Mouse (Mus musculus): Measurements from ENCODE around the gene Cecr2. TPM values are rescaled to one million over a fixed set of nuclear protein-coding genes. Genes with fewer than 3 reads are reported as not detected.
A peak's percentile ranks its signal among the peaks of the same experiment; 100 is the strongest.

Cecr2 gene
- polyA plus RNA-seq, 1 experiment from 2014 or later = 11.2 TPM

DNA sequence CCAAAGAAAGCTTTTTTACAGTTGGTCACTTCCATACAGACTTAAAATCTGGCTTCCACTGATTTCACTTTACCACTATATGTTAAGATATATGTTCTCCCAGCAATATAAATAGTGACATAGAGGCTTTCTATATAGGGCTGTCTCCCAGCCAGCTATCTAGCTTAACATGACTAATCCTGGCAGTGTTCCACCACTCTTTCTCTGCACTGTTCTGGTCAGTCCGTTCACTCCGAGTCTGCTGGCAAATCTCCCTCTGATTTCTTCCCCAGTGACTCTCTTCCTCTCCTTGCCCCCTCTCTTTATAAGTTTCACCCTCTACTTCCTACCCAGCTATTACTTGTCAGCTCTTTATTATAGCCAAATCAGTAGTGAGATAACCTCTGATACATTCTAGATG, 59.8 kb downstream of the Cecr2 start:
- H3K27ac ChIP-seq (ENCODE audit: low read depth, low read length) = no peak overlapping the region
- H3K27me3 ChIP-seq (ENCODE audit: control insufficient read depth, insufficient read depth, low read length) = no peaks in the 10 kb centered on the region
- H3K4me2 ChIP-seq (replicated peaks; ENCODE audit: low read depth, low read length) = no peak overlapping the region
- no peak overlapping the region for H3K9ac ChIP-seq (ENCODE audit: low read depth, low read length)
- WGBS = 67% methylated on average over 2 of the region's 2 CpGs
- H3K4me1 ChIP-seq (ENCODE audit: control insufficient read depth, insufficient read depth, low read length) = no peaks in the 10 kb centered on the region
- ATAC-seq (ENCODE audit: low FRiP score, low TSS enrichment) = no peak
- H3K36me3 ChIP-seq (ENCODE audit: control insufficient read depth, insufficient read depth, low read length) = no peaks in the 10 kb centered on the region
- H3K9me3 ChIP-seq (ENCODE audit: control insufficient read depth, low read length) = no peaks in the 10 kb centered on the region
- no peak overlapping the region for H3K4me3 ChIP-seq (ENCODE audit: low read length)

GRCm38 (mm10) chr6:120736011-120736410, 69.8 kb downstream of the Cecr2 start:
- Histone ChIP-seq H3K9me3 (ENCODE audit: control insufficient read depth, low read length) (no peaks in the 10 kb centered on the region), H3K9ac (ENCODE audit: low read depth, low read length) (no peak overlapping the region), H3K4me2 (replicated peaks; ENCODE audit: low read depth, low read length) (no peak overlapping the region), H3K36me3 (ENCODE audit: control insufficient read depth, insufficient read depth, low read length) (peaks cover 6% of the 10 kb centered on the region; the same call in 1 of the 2 replicates), H3K27ac (ENCODE audit: low read depth, low read length) (no peak overlapping the region), H3K4me3 (ENCODE audit: low read length) (no peak overlapping the region), H3K27me3 (ENCODE audit: control insufficient read depth, insufficient read depth, low read length) (no peaks in the 10 kb centered on the region), H3K4me1 (ENCODE audit: control insufficient read depth, insufficient read depth, low read length) (no peaks in the 10 kb centered on the region)
- no peak for ATAC-seq (ENCODE audit: low FRiP score, low TSS enrichment)
- WGBS = 76% methylated on average over 3 of the region's 3 CpGs

DNA sequence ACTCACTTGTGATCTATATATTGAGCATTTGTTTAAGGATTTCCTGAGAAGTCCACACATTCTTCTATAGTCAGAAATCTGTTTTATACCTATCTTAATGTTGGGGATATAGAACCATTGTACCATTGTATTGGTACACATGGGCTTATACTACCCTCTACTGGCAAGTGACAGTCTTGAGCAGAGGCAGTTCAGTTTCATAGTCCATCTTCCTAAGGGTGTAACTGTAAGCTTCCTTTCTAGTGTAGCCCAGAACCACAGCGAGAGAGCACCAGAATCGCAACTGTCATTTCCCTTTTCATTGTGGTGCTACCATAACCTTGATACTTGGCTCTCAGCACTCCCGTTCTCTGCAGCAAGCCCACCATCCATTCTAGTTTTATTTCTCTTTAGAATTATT, 70.4 kb downstream of the Cecr2 start:
- Histone ChIP-seq H3K9ac (ENCODE audit: low read depth, low read length) (no peak overlapping the region), H3K36me3 (ENCODE audit: control insufficient read depth, insufficient read depth, low read length) (peaks cover 6% of the 10 kb centered on the region; the same call in 1 of the 2 replicates), H3K4me3 (ENCODE audit: low read length) (no peak overlapping the region), H3K9me3 (ENCODE audit: control insufficient read depth, low read length) (no peaks in the 10 kb centered on the region), H3K4me1 (ENCODE audit: control insufficient read depth, insufficient read depth, low read length) (no peaks in the 10 kb centered on the region), H3K27me3 (ENCODE audit: control insufficient read depth, insufficient read depth, low read length) (no peaks in the 10 kb centered on the region), H3K27ac (ENCODE audit: low read depth, low read length) (no peak overlapping the region), H3K4me2 (replicated peaks; ENCODE audit: low read depth, low read length) (no peak overlapping the region)
- peak; percentile 68; the same call in 1 of the 2 replicates for ATAC-seq (ENCODE audit: low FRiP score, low TSS enrichment)
- WGBS = 72% methylated on average over 3 of the region's 3 CpGs

DNA sequence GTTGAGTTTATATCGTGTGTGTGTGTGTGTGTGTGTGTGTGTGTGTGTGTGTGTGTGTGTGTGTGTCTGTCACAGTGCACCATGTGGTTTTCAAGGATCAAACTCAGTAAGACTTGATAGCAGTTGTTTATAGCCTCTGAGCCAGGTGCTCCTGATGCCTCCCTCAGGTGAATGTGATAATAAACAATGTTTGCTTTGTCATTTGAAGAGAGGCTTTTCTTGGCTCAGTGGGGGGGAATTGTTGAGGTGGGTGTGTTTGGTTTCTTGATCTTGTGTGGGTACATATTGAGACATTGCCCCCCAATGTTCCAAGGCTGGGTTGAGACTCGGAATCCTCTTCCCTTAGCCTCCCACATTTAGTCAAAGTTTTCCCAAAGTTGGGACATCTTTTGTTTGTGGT, 77.0 kb downstream of the Cecr2 start:
- 93% methylated on average over 2 of the region's 2 CpGs for WGBS
- Histone ChIP-seq H3K4me3 (ENCODE audit: low read length) (no peak overlapping the region), H3K27ac (ENCODE audit: low read depth, low read length) (no peak overlapping the region), H3K9ac (ENCODE audit: low read depth, low read length) (no peak overlapping the region), H3K36me3 (ENCODE audit: control insufficient read depth, insufficient read depth, low read length) (no peaks in the 10 kb centered on the region), H3K4me2 (replicated peaks; ENCODE audit: low read depth, low read length) (no peak overlapping the region), H3K27me3 (ENCODE audit: control insufficient read depth, insufficient read depth, low read length) (no peaks in the 10 kb centered on the region), H3K9me3 (ENCODE audit: control insufficient read depth, low read length) (no peaks in the 10 kb centered on the region), H3K4me1 (ENCODE audit: control insufficient read depth, insufficient read depth, low read length) (no peaks in the 10 kb centered on the region)
- no peak for ATAC-seq (ENCODE audit: low FRiP score, low TSS enrichment)

DNA sequence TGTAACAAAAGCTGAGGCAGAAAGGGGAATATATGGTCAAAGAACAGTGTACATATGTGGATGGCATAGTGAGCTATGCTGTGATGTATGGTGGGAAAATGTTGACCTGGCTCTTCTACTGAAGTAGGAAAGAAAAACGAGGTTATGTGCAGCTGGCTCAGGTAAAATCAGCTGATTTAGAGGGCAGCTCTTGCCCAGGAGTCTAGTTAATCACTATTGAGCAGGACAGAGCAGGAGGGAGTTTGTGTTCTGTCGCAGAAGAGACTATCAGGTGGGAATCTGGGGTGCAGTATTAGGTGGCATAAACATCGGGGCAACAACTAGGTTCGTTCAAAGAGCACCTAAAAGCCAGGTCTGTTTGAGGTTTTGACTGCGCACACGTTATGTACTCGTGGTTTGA, 78.1 kb downstream of the Cecr2 start:
- Histone ChIP-seq H3K4me3 (ENCODE audit: low read length) (no peak overlapping the region), H3K4me2 (replicated peaks; ENCODE audit: low read depth, low read length) (no peak overlapping the region), H3K9me3 (ENCODE audit: control insufficient read depth, low read length) (no peaks in the 10 kb centered on the region), H3K9ac (ENCODE audit: low read depth, low read length) (no peak overlapping the region), H3K27ac (ENCODE audit: low read depth, low read length) (no peak overlapping the region), H3K27me3 (ENCODE audit: control insufficient read depth, insufficient read depth, low read length) (no peaks in the 10 kb centered on the region), H3K4me1 (ENCODE audit: control insufficient read depth, insufficient read depth, low read length) (no peaks in the 10 kb centered on the region), H3K36me3 (ENCODE audit: control insufficient read depth, insufficient read depth, low read length) (no peaks in the 10 kb centered on the region)
- WGBS = 88% methylated on average over 7 of the region's 7 CpGs
- ATAC-seq (ENCODE audit: low FRiP score, low TSS enrichment) = no peak

DNA sequence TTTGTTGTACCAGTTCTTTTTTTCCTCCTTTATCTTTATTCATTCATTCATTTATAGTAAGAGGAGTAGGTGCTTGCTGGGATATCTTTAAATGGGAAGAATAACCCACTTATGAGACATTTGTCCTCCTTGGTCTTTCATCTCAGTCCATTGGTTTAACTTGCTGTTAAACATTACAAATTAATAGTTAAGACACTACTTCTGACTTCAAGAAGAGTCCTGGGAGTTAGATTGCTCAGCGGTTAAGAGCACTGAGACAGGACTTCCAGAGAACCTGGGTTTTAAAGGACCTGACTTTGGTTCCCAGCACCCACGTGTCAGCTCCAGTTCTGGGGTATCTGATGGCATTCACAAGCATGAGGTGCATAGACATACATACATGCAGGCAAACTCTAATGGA, 80.2 kb downstream of the Cecr2 start:
- H3K36me3 ChIP-seq (ENCODE audit: control insufficient read depth, insufficient read depth, low read length) = no peaks in the 10 kb centered on the region

GRCm38 (mm10) chr6:120761151-120761550, 95.0 kb downstream of the Cecr2 start:
- H3K4me3 ChIP-seq (ENCODE audit: low read length) = no peak overlapping the region
- no peaks in the 10 kb centered on the region for H3K9me3 ChIP-seq (ENCODE audit: control insufficient read depth, low read length)
- WGBS = 91% methylated on average over 2 of the region's 2 CpGs
- no peak overlapping the region for H3K4me2 ChIP-seq (replicated peaks; ENCODE audit: low read depth, low read length)
- H3K36me3 ChIP-seq (ENCODE audit: control insufficient read depth, insufficient read depth, low read length) = peaks cover 39% of the 10 kb centered on the region
- no peaks in the 10 kb centered on the region for H3K27me3 ChIP-seq (ENCODE audit: control insufficient read depth, insufficient read depth, low read length)
- no peaks in the 10 kb centered on the region for H3K4me1 ChIP-seq (ENCODE audit: control insufficient read depth, insufficient read depth, low read length)
- no peak overlapping the region for H3K9ac ChIP-seq (ENCODE audit: low read depth, low read length)
- no peak overlapping the region for H3K27ac ChIP-seq (ENCODE audit: low read depth, low read length)
- no peak for ATAC-seq (ENCODE audit: low FRiP score, low TSS enrichment)

More for the DNA sequence above, 80.2 kb downstream of the Cecr2 start:
- no peak overlapping the region for H3K27ac ChIP-seq (ENCODE audit: low read depth, low read length)
- no peaks in the 10 kb centered on the region for H3K4me1 ChIP-seq (ENCODE audit: control insufficient read depth, insufficient read depth, low read length)
- H3K4me3 ChIP-seq (ENCODE audit: low read length) = no peak overlapping the region
- 85% methylated on average over 2 of the region's 2 CpGs for WGBS
- no peak for ATAC-seq (ENCODE audit: low FRiP score, low TSS enrichment)
- no peak overlapping the region for H3K9ac ChIP-seq (ENCODE audit: low read depth, low read length)
- H3K9me3 ChIP-seq (ENCODE audit: control insufficient read depth, low read length) = no peaks in the 10 kb centered on the region
- H3K27me3 ChIP-seq (ENCODE audit: control insufficient read depth, insufficient read depth, low read length) = no peaks in the 10 kb centered on the region
- H3K4me2 ChIP-seq (replicated peaks; ENCODE audit: low read depth, low read length) = no peak overlapping the region

DNA sequence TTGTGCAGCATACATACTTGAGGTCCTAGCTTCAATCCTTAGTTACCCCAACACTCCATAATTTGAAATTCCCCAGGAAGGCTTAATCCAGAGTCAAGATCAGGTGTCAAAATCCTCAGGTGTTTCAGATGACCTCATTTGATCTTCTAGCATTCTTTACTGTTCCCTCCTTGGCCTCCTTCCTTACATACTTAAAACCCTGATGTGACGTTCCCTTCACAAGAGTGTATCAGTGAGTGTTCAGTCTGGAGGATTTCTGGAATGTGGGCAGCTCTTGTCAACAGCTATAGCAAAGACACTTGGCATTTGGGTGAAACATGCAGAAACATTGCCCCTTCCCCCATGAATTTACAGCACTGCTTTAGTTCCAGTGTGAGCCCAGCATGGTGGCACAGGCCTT, 103.8 kb downstream of the Cecr2 start:
- H3K27ac ChIP-seq (ENCODE audit: low read depth, low read length) = no peak overlapping the region
- H3K4me3 ChIP-seq (ENCODE audit: low read length) = no peak overlapping the region
- no peak for ATAC-seq (ENCODE audit: low FRiP score, low TSS enrichment)
- no peaks in the 10 kb centered on the region for H3K27me3 ChIP-seq (ENCODE audit: control insufficient read depth, insufficient read depth, low read length)
- no peaks in the 10 kb centered on the region for H3K4me1 ChIP-seq (ENCODE audit: control insufficient read depth, insufficient read depth, low read length)
- H3K36me3 ChIP-seq (ENCODE audit: control insufficient read depth, insufficient read depth, low read length) = peaks cover 11% of the 10 kb centered on the region; the same call in 1 of the 2 replicates
- WGBS = 80% methylated on average over 1 of the region's 1 CpGs
- H3K9ac ChIP-seq (ENCODE audit: low read depth, low read length) = no peak overlapping the region
- H3K9me3 ChIP-seq (ENCODE audit: control insufficient read depth, low read length) = no peaks in the 10 kb centered on the region
- H3K4me2 ChIP-seq (replicated peaks; ENCODE audit: low read depth, low read length) = no peak overlapping the region

DNA sequence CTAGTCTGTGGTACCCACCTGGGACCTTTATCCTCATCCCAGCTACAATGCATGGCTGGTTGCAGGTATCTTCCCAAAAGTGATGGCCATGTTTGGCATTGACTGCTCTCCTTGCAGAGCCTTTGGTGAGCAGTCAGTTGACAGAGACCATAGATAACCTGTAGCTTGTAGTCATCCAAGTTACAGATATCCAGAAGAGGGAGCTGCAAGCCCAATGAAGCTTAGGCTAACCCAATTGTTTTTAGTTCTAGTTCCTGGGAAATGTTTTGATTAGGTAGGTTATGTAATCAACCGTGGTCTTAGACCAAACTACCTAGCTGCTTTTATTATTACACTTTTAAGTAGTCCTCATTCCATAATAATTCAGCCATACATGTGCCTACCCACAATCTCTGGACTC, 105.2 kb downstream of the Cecr2 start:
- H3K36me3 ChIP-seq (ENCODE audit: control insufficient read depth, insufficient read depth, low read length) = peaks cover 4% of the 10 kb centered on the region; the same call in 1 of the 2 replicates
- WGBS = 68% methylated on average over 1 of the region's 1 CpGs
- ATAC-seq (ENCODE audit: low FRiP score, low TSS enrichment) = no peak
- no peaks in the 10 kb centered on the region for H3K9me3 ChIP-seq (ENCODE audit: control insufficient read depth, low read length)
- H3K27ac ChIP-seq (ENCODE audit: low read depth, low read length) = no peak overlapping the region
- no peak overlapping the region for H3K4me3 ChIP-seq (ENCODE audit: low read length)
- H3K4me1 ChIP-seq (ENCODE audit: control insufficient read depth, insufficient read depth, low read length) = no peaks in the 10 kb centered on the region
- H3K27me3 ChIP-seq (ENCODE audit: control insufficient read depth, insufficient read depth, low read length) = no peaks in the 10 kb centered on the region
- no peak overlapping the region for H3K4me2 ChIP-seq (replicated peaks; ENCODE audit: low read depth, low read length)
- H3K9ac ChIP-seq (ENCODE audit: low read depth, low read length) = no peak overlapping the region

DNA sequence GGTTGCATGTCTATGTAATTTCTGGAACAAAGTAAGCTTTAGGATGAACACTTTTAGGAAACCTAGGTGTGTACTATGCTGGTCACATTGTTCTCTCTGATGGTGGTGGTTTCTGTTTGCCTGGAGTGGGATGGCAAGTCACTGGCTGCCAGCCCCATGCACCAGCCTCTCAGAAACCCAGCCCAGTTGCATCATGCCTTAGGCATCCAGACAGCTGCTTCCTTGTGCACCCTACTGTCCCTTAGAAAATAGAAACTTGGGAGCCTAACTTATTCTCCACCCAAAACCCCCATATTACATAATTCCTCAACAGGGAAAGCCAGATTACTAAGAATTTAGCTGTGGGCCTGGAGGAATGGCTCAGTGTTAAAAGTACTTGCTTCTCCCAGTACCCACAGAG, 105.9 kb downstream of the Cecr2 start:
- Histone ChIP-seq H3K27me3 (ENCODE audit: control insufficient read depth, insufficient read depth, low read length) (no peaks in the 10 kb centered on the region), H3K4me3 (ENCODE audit: low read length) (no peak overlapping the region), H3K9ac (ENCODE audit: low read depth, low read length) (no peak overlapping the region), H3K4me2 (replicated peaks; ENCODE audit: low read depth, low read length) (no peak overlapping the region), H3K36me3 (ENCODE audit: control insufficient read depth, insufficient read depth, low read length) (no peaks in the 10 kb centered on the region), H3K9me3 (ENCODE audit: control insufficient read depth, low read length) (no peaks in the 10 kb centered on the region), H3K27ac (ENCODE audit: low read depth, low read length) (no peak overlapping the region), H3K4me1 (ENCODE audit: control insufficient read depth, insufficient read depth, low read length) (no peaks in the 10 kb centered on the region)
- ATAC-seq (ENCODE audit: low FRiP score, low TSS enrichment) = no peak
